Comparison of ENCODE assay signal across 25 mouse cellular contexts in genomic region chr13:14110154-14110873, GRCm38 (mm10). TPM values are rescaled to one million over a fixed set of nuclear protein-coding genes. Genes with fewer than 3 reads are reported as not detected.
DNase-seq lines count a peak whose midpoint lies in the region; ATAC-seq and TF ChIP-seq lines count a peak whose summit lies in the region.
"Had no signal": no experiment of that assay in that cellular context is flagged by ENCODE, and none has a peak within 500 bp of the region (broad histone marks: within the 10 kb centered on the region; RNA-seq: fewer than 3 reads in every experiment).

No protein-coding gene starts in this region.

- 0 out of 2 replicates have a peak, but pooled peaks cover 3% of the 10 kb centered on the region for H3K4me1 ChIP-seq in kidney, adult 2 months (ENCODE audit: control insufficient read depth, insufficient read depth, low read length)
- H3K4me1 ChIP-seq in MEL (ENCODE audit: control insufficient read depth in 1 of 2, insufficient read depth in 2 of 2, low read length in 2 of 2) = peaks cover 4 to 15% of the 10 kb centered on the region in 2 experiments
- H3K4me1 ChIP-seq in kidney, embryonic 14.5 days (ENCODE audit: control insufficient read depth, insufficient read depth, low read length) = 0 out of 2 replicates have a peak, but pooled peaks cover 5% of the 10 kb centered on the region
- H3K4me1 ChIP-seq in forebrain, embryonic 16.5 days (replicated peaks; ENCODE audit: control insufficient read depth, insufficient read depth, low read length) = peaks cover 9% of the 10 kb centered on the region
- H3K4me1 ChIP-seq: embryonic facial prominence, embryonic 15.5 days; limb, embryonic 15.5 days had no signal

- ATAC-seq in kidney, embryonic 14.5 days (ENCODE audit: low FRiP score, low TSS enrichment) = peak; percentile 87
- ATAC-seq in megakaryocyte progenitor cell, adult 5-6 weeks (replicated peaks; ENCODE audit: poor library complexity) = peak; percentile 23
- no peak for ATAC-seq in forebrain, embryonic 16.5 days
- ATAC-seq: forebrain, embryonic 14.5 days; intestine, embryonic 15.5 days; lung, postnatal 0 days; midbrain, embryonic 16.5 days had no signal

- H3K27me3 ChIP-seq in kidney, adult 2 months (replicated peaks; ENCODE audit: control insufficient read depth, insufficient read depth, low read length) = no peaks in the 10 kb centered on the region
- no peaks in the 10 kb centered on the region for H3K27me3 ChIP-seq in MEL (ENCODE audit: control insufficient read depth in 1 of 2, insufficient read depth in 2 of 2, low read length in 2 of 2)
- H3K27me3 ChIP-seq in kidney, embryonic 14.5 days (ENCODE audit: control insufficient read depth, insufficient read depth, low read length) = no peaks in the 10 kb centered on the region
- H3K27me3 ChIP-seq in forebrain, embryonic 16.5 days (replicated peaks; ENCODE audit: control insufficient read depth, insufficient read depth, low read length) = no peaks in the 10 kb centered on the region
- H3K27me3 ChIP-seq: embryonic facial prominence, embryonic 15.5 days; heart, embryonic 15.5 days; intestine, embryonic 15.5 days; limb, embryonic 15.5 days; neural tube, embryonic 13.5 days had no signal

- no peaks in the 10 kb centered on the region for H3K9me3 ChIP-seq in MEL (replicated peaks; ENCODE audit: insufficient read depth, low read length)
- H3K9me3 ChIP-seq in kidney, embryonic 14.5 days (ENCODE audit: control insufficient read depth, low read length) = no peaks in the 10 kb centered on the region
- H3K9me3 ChIP-seq in forebrain, embryonic 16.5 days (ENCODE audit: control insufficient read depth, low read length) = no peaks in the 10 kb centered on the region
- H3K9me3 ChIP-seq: embryonic facial prominence, embryonic 15.5 days; heart, embryonic 15.5 days; intestine, embryonic 15.5 days; limb, embryonic 15.5 days; neural tube, embryonic 13.5 days had no signal

- no peak overlapping the region for H3K4me3 ChIP-seq in kidney, adult 2 months (ENCODE audit: insufficient read depth, low read depth, low read length)
- H3K4me3 ChIP-seq in MEL (ENCODE audit: control insufficient read depth in 1 of 2, insufficient read depth in 1 of 2, low read depth in 2 of 2, low read length in 2 of 2) = no peak overlapping the region
- H3K4me3 ChIP-seq in kidney, embryonic 14.5 days (ENCODE audit: low read length) = no peak overlapping the region
- no peak overlapping the region for H3K4me3 ChIP-seq in forebrain, embryonic 16.5 days (replicated peaks; ENCODE audit: low read length)
- H3K4me3 ChIP-seq: embryonic facial prominence, embryonic 15.5 days; heart, embryonic 15.5 days; intestine, embryonic 15.5 days; limb, embryonic 15.5 days; myocyte; neural tube, embryonic 13.5 days had no signal

- peaks cover 17% of the 10 kb centered on the region; the same call in 1 of the 2 replicates for H3K79me2 ChIP-seq in MEL (ENCODE audit: control insufficient read depth, insufficient read depth, low read length, poor library complexity)

- H3K9ac ChIP-seq in MEL (ENCODE audit: control insufficient read depth, low read depth, low read length, poor library complexity, severe bottlenecking) = no peak overlapping the region
- no peak overlapping the region for H3K9ac ChIP-seq in kidney, embryonic 14.5 days (ENCODE audit: low read depth, low read length)
- H3K9ac ChIP-seq in forebrain, embryonic 16.5 days (replicated peaks; ENCODE audit: low read depth, low read length) = no peak overlapping the region
- H3K9ac ChIP-seq: embryonic facial prominence, embryonic 15.5 days; heart, embryonic 15.5 days; hindbrain, embryonic 14.5 days; intestine, embryonic 15.5 days; limb, embryonic 15.5 days; neural tube, embryonic 13.5 days had no signal

- TF ChIP-seq EP300 in MEL (IDR thresholded peaks at IDR 0.05; ENCODE audit: low read depth in 1 of 2, low read length in 2 of 2) = no peak

- TF ChIP-seq CTCF in kidney, adult 2 months (conservative IDR thresholded peaks at IDR 0.05; ENCODE audit: insufficient read depth, insufficient read length, low read depth, low read length) = no peak
- TF ChIP-seq CTCF in MEL (IDR thresholded peaks at IDR 0.05 in 2 of 3, conservative IDR thresholded peaks at IDR 0.05 in 1 of 3; ENCODE audit: control insufficient read depth in 1 of 3, insufficient read depth in 1 of 3, low read depth in 2 of 3, low read length in 3 of 3, poor library complexity in 1 of 3, severe bottlenecking in 1 of 3) = no peak

- 50% methylated on average over 2 of the region's 2 CpGs for WGBS in kidney, adult 2 months
- WGBS in kidney, embryonic 14.5 days = 29% methylated on average over 2 of the region's 2 CpGs
- 90% methylated on average over 2 of the region's 2 CpGs for WGBS in forebrain, embryonic 16.5 days

- H3K4me2 ChIP-seq in kidney, embryonic 14.5 days (replicated peaks; ENCODE audit: low read depth, low read length) = no peak overlapping the region
- H3K4me2 ChIP-seq in forebrain, embryonic 16.5 days (ENCODE audit: low read length) = no peak overlapping the region
- H3K4me2 ChIP-seq: embryonic facial prominence, embryonic 15.5 days; heart, embryonic 15.5 days; hindbrain, embryonic 14.5 days; intestine, embryonic 15.5 days; limb, embryonic 15.5 days; neural tube, embryonic 13.5 days had no signal

- no peak overlapping the region for H3K27ac ChIP-seq in kidney, adult 2 months (ENCODE audit: insufficient read depth, low read depth, low read length)
- no peak overlapping the region for H3K27ac ChIP-seq in MEL (ENCODE audit: control insufficient read depth, low read depth, low read length)
- H3K27ac ChIP-seq in kidney, embryonic 14.5 days (ENCODE audit: low read depth, low read length) = no peak overlapping the region
- H3K27ac ChIP-seq in forebrain, embryonic 16.5 days (ENCODE audit: low read length) = no peak overlapping the region
- H3K27ac ChIP-seq: embryonic facial prominence, embryonic 15.5 days; heart, embryonic 15.5 days; hindbrain, embryonic 14.5 days; intestine, embryonic 15.5 days; limb, embryonic 15.5 days; neural tube, embryonic 13.5 days had no signal

- TF ChIP-seq POLR2A in kidney, adult 2 months (IDR thresholded peaks at IDR 0.05; ENCODE audit: low read depth, low read length) = no peak
- TF ChIP-seq POLR2A in MEL (IDR thresholded peaks at IDR 0.05; ENCODE audit: control insufficient read depth in 1 of 2, insufficient read depth in 1 of 2, low read depth in 1 of 2, low read length in 2 of 2, poor library complexity in 1 of 2) = no peak

- H3K36me3 ChIP-seq in kidney, adult 2 months (ENCODE audit: control insufficient read depth, insufficient read depth, low read length) = no peaks in the 10 kb centered on the region
- H3K36me3 ChIP-seq in MEL (ENCODE audit: control insufficient read depth in 1 of 2, insufficient read depth in 2 of 2, low read length in 2 of 2) = peaks cover 4 to 11% of the 10 kb centered on the region in 2 experiments
- H3K36me3 ChIP-seq in kidney, embryonic 14.5 days (ENCODE audit: control insufficient read depth, insufficient read depth, low read length) = no peaks in the 10 kb centered on the region
- no peaks in the 10 kb centered on the region for H3K36me3 ChIP-seq in forebrain, embryonic 16.5 days (ENCODE audit: control insufficient read depth, insufficient read depth)
- H3K36me3 ChIP-seq: embryonic facial prominence, embryonic 15.5 days; heart, embryonic 15.5 days; intestine, embryonic 15.5 days; limb, embryonic 15.5 days; neural tube, embryonic 13.5 days had no signal

- no peak for TF ChIP-seq RAD21 in MEL (IDR thresholded peaks at IDR 0.05; ENCODE audit: low read depth, low read length)

- DNase-seq in kidney, adult 2 months = peak; percentile 31
- DNase-seq in kidney, adult 18-20 months = no peak
- DNase-seq in MEL (ENCODE audit: low read depth, low spot score) = no peak
- no peak for DNase-seq in spleen, adult 18-20 months
- DNase-seq: adrenal gland, postnatal 14 days; cerebellum, adult 8-10 months; gastrocnemius, postnatal 36 days; heart, postnatal 36 days; left cerebral cortex, postnatal 4 days; retina, postnatal 1 day; right cerebral cortex, postnatal 25 days; thymus, postnatal 14 days had no signal

TF ChIP-seq in MEL, 35 proteins besides CTCF, POLR2A, EP300 and RAD21:
- TF ChIP-seq MAZ (IDR thresholded peaks at IDR 0.05; ENCODE audit: low read depth, low read length) (0 out of 2 replicates have a peak, but pooled peaks have one; percentile 41), NELFE (IDR thresholded peaks at IDR 0.05; ENCODE audit: low read depth, low read length) (no peak)
TF ChIP-seq in MEL: peak in this region for 1.

RNA-seq across cellular contexts. Expression of gene Ggps1, which starts 47.0 kb away (rescaled TPM):
- polyA plus RNA-seq in kidney, adult 2 months (2012; rRNA removed) = 9.9 and 13.8 TPM in 2 replicates
- total RNA-seq in MEL (2012; rRNA removed) = 23.3 and 25.1 TPM in 2 replicates
- polyA plus RNA-seq in MEL (2012; ENCODE audit: insufficient read depth in 1 of 2, insufficient read length in 2 of 2, low read depth in 1 of 2, low replicate concordance in 2 of 2, missing spikeins in 1 of 2) = 10 to 100 TPM in 1 of 2 experiments, not detected in 1; 31.3 TPM
- polyA plus RNA-seq in kidney, embryonic 14.5 days (2014; fragmentation: Nextera tagmentation; extraction: Ambion mirVana) = 44.2 and 57.2 TPM in 2 replicates
- total RNA-seq in megakaryocyte progenitor cell, adult 5-6 weeks (2015) = 19.4 and 21.6 TPM in 2 replicates
- total RNA-seq in megakaryocyte progenitor cell, adult 5-6 weeks (2017) = 25.1 and 29.2 TPM in 2 replicates
- 79.6 and 87.4 TPM in 2 replicates for polyA plus RNA-seq in forebrain, embryonic 16.5 days (2015; fragmentation: Nextera tagmentation; extraction: Ambion mirVana)

RNA-seq across cellular contexts. Expression of gene Arid4b, which starts 47.3 kb away (rescaled TPM):
- 3.9 and 4.0 TPM in 2 replicates for polyA plus RNA-seq in kidney, adult 2 months (2012; rRNA removed)
- total RNA-seq in MEL (2012; rRNA removed) = 8.0 and 8.5 TPM in 2 replicates
- 10 to 100 TPM; 13.0 to 24.8 TPM for polyA plus RNA-seq in MEL (2012; ENCODE audit: insufficient read depth in 1 of 2, insufficient read length in 2 of 2, low read depth in 1 of 2, low replicate concordance in 2 of 2, missing spikeins in 1 of 2)
- polyA plus RNA-seq in kidney, embryonic 14.5 days (2014; fragmentation: Nextera tagmentation; extraction: Ambion mirVana) = 67.1 and 68.7 TPM in 2 replicates
- total RNA-seq in megakaryocyte progenitor cell, adult 5-6 weeks (2015) = 21.2 and 24.5 TPM in 2 replicates
- total RNA-seq in megakaryocyte progenitor cell, adult 5-6 weeks (2017) = 23.5 and 34.4 TPM in 2 replicates
- 97.6 and 100 TPM in 2 replicates for polyA plus RNA-seq in forebrain, embryonic 16.5 days (2015; fragmentation: Nextera tagmentation; extraction: Ambion mirVana)
